Mouse (Mus musculus) gastrocnemius, adult 8-10 months (tissue): ENCODE data around the gene Gimap7. TPM values are rescaled to one million over a fixed set of nuclear protein-coding genes. Genes with fewer than 3 reads are reported as not detected.

ENCODE experiments used
- DNase-seq, 2 experiments: peaks; one replicate each; pipeline ENCODE4 v3.0.0; 2022; ENCODE audit warnings: low spot score in 2 of 2
- total RNA-seq, 4 experiments: library from RNA; stranded (reverse); gene quantifications; 2 replicates each; pipeline ENCODE4 v1.2.4; 2022

The Gimap7 gene
- total RNA-seq, 4 experiments from 2014 or later, result not detected

- no peak for DNase-seq
Measured at GRCm38 (mm10) chr6:48689320-48689719, 29.1 kb upstream of the Gimap7 start.

- DNase-seq, result no peak
Measured at GRCm38 (mm10) chr6:48692962-48693361, 25.5 kb upstream of the Gimap7 start.

GRCm38 (mm10) chr6:48696830-48697554, 21.4 kb upstream of the Gimap7 start:
- DNase-seq, result no peak

- no peak for DNase-seq
Measured at GRCm38 (mm10) chr6:48697555-48697930, 20.9 kb upstream of the Gimap7 start.

GRCm38 (mm10) chr6:48698066-48698856, 20.2 kb upstream of the Gimap7 start:
- no peak for DNase-seq

- no peak for DNase-seq
Measured at GRCm38 (mm10) chr6:48698888-48699287, 19.5 kb upstream of the Gimap7 start.

GRCm38 (mm10) chr6:48700251-48701075, 18.0 kb upstream of the Gimap7 start:
- no peak for DNase-seq

GRCm38 (mm10) chr6:48702146-48702545, 16.3 kb upstream of the Gimap7 start:
- DNase-seq, result no peak

- DNase-seq, result no peak
Measured at GRCm38 (mm10) chr6:48702601-48703000, 15.8 kb upstream of the Gimap7 start.

GRCm38 (mm10) chr6:48704146-48704545, 14.3 kb upstream of the Gimap7 start:
- DNase-seq, result no peak

- DNase-seq, result no peak
Measured at GRCm38 (mm10) chr6:48706130-48706529, 12.3 kb upstream of the Gimap7 start.

- no peak for DNase-seq
Measured at GRCm38 (mm10) chr6:48720326-48720725, 1.9 kb downstream of the Gimap7 start.

GRCm38 (mm10) chr6:48723468-48723867, 5.0 kb downstream of the Gimap7 start:
- DNase-seq, result no peak

GRCm38 (mm10) chr6:48725476-48725875, 7.1 kb downstream of the Gimap7 start:
- no peak for DNase-seq

GRCm38 (mm10) chr6:48727761-48728160, 9.3 kb downstream of the Gimap7 start:
- DNase-seq, result no peak

GRCm38 (mm10) chr6:48732864-48733304, 14.5 kb downstream of the Gimap7 start:
- no peak for DNase-seq

GRCm38 (mm10) chr6:48733660-48734059, 15.2 kb downstream of the Gimap7 start:
- no peak for DNase-seq

- no peak for DNase-seq
Measured at GRCm38 (mm10) chr6:48737053-48737452, 18.6 kb downstream of the Gimap7 start.

- DNase-seq, result no peak
Measured at GRCm38 (mm10) chr6:48737688-48738087, 19.3 kb downstream of the Gimap7 start.

GRCm38 (mm10) chr6:48738961-48739779, 20.7 kb downstream of the Gimap7 start, which contains the start of gene Gimap1:
TSS of gene Gimap1 (plus strand) at chr6:48739054.
- no peak for DNase-seq

- DNase-seq, result no peak
Measured at GRCm38 (mm10) chr6:48739780-48740055, 21.3 kb downstream of the Gimap7 start.
